Mouse (Mus musculus) kidney, adult 2 months (tissue): ENCODE results near the gene Tnfrsf13b. TPM values are rescaled to one million over a fixed set of nuclear protein-coding genes. Genes with fewer than 3 reads are reported as not detected.
"Not testable (repeated sequence)": the region's sequence is repeated elsewhere in the genome, so short reads cannot be mapped to it uniquely, and the experiment has no call there.

ENCODE experiments used
- DNase-seq: peaks from one replicate; pipeline ENCODE4 v3.0.0; 2021
- H3K27ac ChIP-seq: fragments of 200-500 bp; 2 replicates; pipeline ENCODE4 v1.5.1; 2012; ENCODE audit warnings: low read depth, low read length, control low read depth, inconsistent platforms; ENCODE audit not compliant: insufficient read depth
- H3K27me3 ChIP-seq: fragments of 200-500 bp; replicated peaks from 2 replicates; pipeline ENCODE4 v1.6.1; 2012; ENCODE audit warnings: mild to moderate bottlenecking, moderate library complexity, low read length, inconsistent platforms; ENCODE audit not compliant: control insufficient read depth, insufficient read depth
- H3K36me3 ChIP-seq: fragments of 200-500 bp; 2 replicates; pipeline ENCODE4 v1.6.1; 2012; ENCODE audit warnings: mild to moderate bottlenecking, moderate library complexity, low read length, inconsistent platforms; ENCODE audit not compliant: control insufficient read depth, insufficient read depth
- H3K4me1 ChIP-seq: fragments of 200-500 bp; 2 replicates; pipeline ENCODE4 v1.6.1; 2011; ENCODE audit warnings: low read length; ENCODE audit not compliant: control insufficient read depth, insufficient read depth
- H3K4me3 ChIP-seq: fragments of 200-500 bp; 2 replicates; pipeline ENCODE4 v1.5.1; 2011; ENCODE audit warnings: mild to moderate bottlenecking, low read depth, low read length, control low read depth; ENCODE audit not compliant: insufficient read depth
- CTCF ChIP-seq: fragments of 200-500 bp; conservative IDR thresholded peaks from 2 replicates; pipeline ENCODE4 v1.5.1; 2011; ENCODE audit warnings: low read depth, mild to moderate bottlenecking, control low read depth, low read length, moderate library complexity, mixed read lengths; ENCODE audit not compliant: insufficient read depth, insufficient read length
- POLR2A ChIP-seq: fragments of 200-500 bp; IDR thresholded peaks from one replicate; pipeline ENCODE4 v1.6.1; 2011; ENCODE audit warnings: low read depth, low read length, control low read depth
- WGBS: fragments of 180-500 bp; shearing (Covaris S2); methylation state at CpG from one replicate; pipeline ENCODE4 v1.1.7; 2018; 5-methylcytosine and 5-hydroxymethylcytosine counted together
- polyA plus RNA-seq: library from polyadenylated mRNA; depleted of rRNA; stranded (reverse); fragments of >200 nt; gene quantifications from 2 replicates; pipeline ENCODE4 v1.2.3, GENCODE M21; 2012

Tnfrsf13b gene
- polyA plus RNA-seq, 1 experiment = 7.4 TPM

- Histone ChIP-seq H3K27ac (no peak overlapping the region), H3K4me3 (no peak overlapping the region), H3K4me1 (no peaks in the 10 kb centered on the region), H3K27me3 (no peaks in the 10 kb centered on the region), H3K36me3 (no peaks in the 10 kb centered on the region)
- DNase-seq = no peak
- TF ChIP-seq POLR2A (no peak), CTCF (no peak)
- 61% methylated on average over 10 of the region's 10 CpGs for WGBS
Observed at GRCm38 (mm10) chr11:61129305-61129704, 2.8 kb downstream of the Tnfrsf13b start.

GRCm38 (mm10) chr11:61130646-61131045 lies 4.1 kb downstream of the Tnfrsf13b start:
- not testable (repeated sequence) for H3K4me1 ChIP-seq, H3K36me3 ChIP-seq, H3K27ac ChIP-seq, DNase-seq, H3K27me3 ChIP-seq, H3K4me3 ChIP-seq
- 83% methylated on average over 4 of the region's 4 CpGs for WGBS

GRCm38 (mm10) chr11:61132943-61133342 lies 6.4 kb downstream of the Tnfrsf13b start:
- WGBS = 86% methylated on average over 2 of the region's 2 CpGs
- TF ChIP-seq POLR2A = no peak
- no peak for TF ChIP-seq CTCF

GRCm38 (mm10) chr11:61141693-61142092 lies 15.1 kb downstream of the Tnfrsf13b start:
- Histone ChIP-seq H3K27ac (no peak overlapping the region), H3K36me3 (no peaks in the 10 kb centered on the region), H3K4me3 (no peak overlapping the region), H3K4me1 (no peaks in the 10 kb centered on the region), H3K27me3 (no peaks in the 10 kb centered on the region)
- TF ChIP-seq POLR2A = no peak
- TF ChIP-seq CTCF = no peak
- no peak for DNase-seq
- WGBS = 87% methylated on average over 2 of the region's 2 CpGs

More at GRCm38 (mm10) chr11:61132943-61133342, 6.4 kb downstream of the Tnfrsf13b start:
- Histone ChIP-seq H3K27ac (no peak overlapping the region), H3K36me3 (no peaks in the 10 kb centered on the region), H3K27me3 (no peaks in the 10 kb centered on the region), H3K4me3 (no peak overlapping the region), H3K4me1 (no peaks in the 10 kb centered on the region)
- DNase-seq = no peak

- no peak overlapping the region for H3K4me3 ChIP-seq
- WGBS = 56% methylated on average over 3 of the region's 3 CpGs
Observed at GRCm38 (mm10) chr11:61142262-61142661, 15.7 kb downstream of the Tnfrsf13b start.

GRCm38 (mm10) chr11:61142941-61143530 lies 16.5 kb downstream of the Tnfrsf13b start:
- no peaks in the 10 kb centered on the region for H3K27me3 ChIP-seq
- 63% methylated on average over 6 of the region's 6 CpGs for WGBS
- TF ChIP-seq CTCF (no peak), POLR2A (no peak)
- no peak for DNase-seq
- no peak overlapping the region for H3K4me3 ChIP-seq
- H3K4me1 ChIP-seq = no peaks in the 10 kb centered on the region
- H3K27ac ChIP-seq = no peak overlapping the region
- no peaks in the 10 kb centered on the region for H3K36me3 ChIP-seq

More at GRCm38 (mm10) chr11:61142262-61142661, 15.7 kb downstream of the Tnfrsf13b start:
- H3K27ac ChIP-seq = no peak overlapping the region
- no peak for DNase-seq
- no peaks in the 10 kb centered on the region for H3K27me3 ChIP-seq
- no peaks in the 10 kb centered on the region for H3K4me1 ChIP-seq
- TF ChIP-seq POLR2A (no peak), CTCF (no peak)
- no peaks in the 10 kb centered on the region for H3K36me3 ChIP-seq

GRCm38 (mm10) chr11:61143564-61144469 lies 17.3 kb downstream of the Tnfrsf13b start:
- no peak for DNase-seq
- WGBS = 84% methylated on average over 7 of the region's 7 CpGs
- H3K36me3 ChIP-seq = no peaks in the 10 kb centered on the region
- H3K27me3 ChIP-seq = no peaks in the 10 kb centered on the region
- no peaks in the 10 kb centered on the region for H3K4me1 ChIP-seq
- H3K27ac ChIP-seq = no peak overlapping the region
- H3K4me3 ChIP-seq = no peak overlapping the region
- TF ChIP-seq POLR2A (no peak), CTCF (no peak)

GRCm38 (mm10) chr11:61145551-61145950 lies 19.0 kb downstream of the Tnfrsf13b start:
- TF ChIP-seq CTCF (no peak), POLR2A (no peak)
- Histone ChIP-seq H3K36me3 (no peaks in the 10 kb centered on the region), H3K4me1 (no peaks in the 10 kb centered on the region), H3K27me3 (no peaks in the 10 kb centered on the region), H3K27ac (no peak overlapping the region), H3K4me3 (no peak overlapping the region)
- 61% methylated on average over 8 of the region's 8 CpGs for WGBS
- no peak for DNase-seq
